Mouse (Mus musculus): Measurements from ENCODE around the gene Tulp2. TPM values are rescaled to one million over a fixed set of nuclear protein-coding genes. Genes with fewer than 3 reads are reported as not detected.
"Not testable (repeated sequence)": the region's sequence is repeated elsewhere in the genome, so short reads cannot be mapped to it uniquely, and the experiment has no call there.

The Tulp2 gene
- polyA plus RNA-seq, 1 experiment from 2014 or later: 0.87 TPM

GRCm38 (mm10) chr7:45509181-45509882, 27.7 kb downstream of the Tulp2 start:
- H3K4me1 ChIP-seq (replicated peaks): peaks cover 19% of the 10 kb centered on the region
- no peaks in the 10 kb centered on the region for H3K9me3 ChIP-seq (replicated peaks)
- 33% methylated on average over 19 of the region's 19 CpGs for WGBS
- peaks cover 36% of the 10 kb centered on the region for H3K36me3 ChIP-seq
- peak; percentile 12 for ATAC-seq (ENCODE audit: insufficient number of reproducible peaks, low FRiP score)
- peak overlapping the region; percentile 82 for H3K4me2 ChIP-seq
- H3K27ac ChIP-seq (ENCODE audit: poor library complexity, severe bottlenecking): peak overlapping the region; percentile 80; the same call in 1 of the 2 replicates
- peak overlapping the region; percentile 83 for H3K9ac ChIP-seq
- peak overlapping the region; percentile 74 for H3K4me3 ChIP-seq
- no peaks in the 10 kb centered on the region for H3K27me3 ChIP-seq (replicated peaks)

GRCm38 (mm10) chr7:45509912-45510787, 28.5 kb downstream of the Tulp2 start, which contains the start of gene Nucb1:
Nucb1 (minus strand) TSS chr7:45510406.
- Histone ChIP-seq H3K27ac (ENCODE audit: poor library complexity, severe bottlenecking) (peak within 1 kb of the TSS; percentile 80), H3K9me3 (replicated peaks) (no peaks in the 10 kb centered on the region), H3K4me3 (peak within 1 kb of the TSS; percentile 74), H3K36me3 (peaks cover 28% of the 10 kb centered on the region), H3K9ac (peak within 1 kb of the TSS; percentile 83), H3K27me3 (replicated peaks) (no peaks in the 10 kb centered on the region), H3K4me1 (replicated peaks) (peaks cover 20% of the 10 kb centered on the region), H3K4me2 (peak within 1 kb of the TSS; percentile 82)
- peak; percentile 91 for ATAC-seq (ENCODE audit: insufficient number of reproducible peaks, low FRiP score)
- under 1% methylated on average over 44 of the region's 44 CpGs for WGBS

GRCm38 (mm10) chr7:45514411-45514810, 32.7 kb downstream of the Tulp2 start:
- Histone ChIP-seq H3K9ac (no peak overlapping the region), H3K4me3 (no peak overlapping the region), H3K36me3 (no peaks in the 10 kb centered on the region), H3K4me2 (no peak overlapping the region), H3K4me1 (replicated peaks) (peaks cover 14% of the 10 kb centered on the region), H3K9me3 (replicated peaks) (no peaks in the 10 kb centered on the region), H3K27me3 (replicated peaks) (no peaks in the 10 kb centered on the region), H3K27ac (ENCODE audit: poor library complexity, severe bottlenecking) (no peak overlapping the region)
- WGBS: 83% methylated on average over 7 of the region's 7 CpGs
- no peak for ATAC-seq (ENCODE audit: insufficient number of reproducible peaks, low FRiP score)

GRCm38 (mm10) chr7:45515436-45515835, 33.8 kb downstream of the Tulp2 start:
- no peaks in the 10 kb centered on the region for H3K27me3 ChIP-seq (replicated peaks)
- no peaks in the 10 kb centered on the region for H3K9me3 ChIP-seq (replicated peaks)
- peak overlapping the region; percentile 8; the same call in 1 of the 2 replicates for H3K27ac ChIP-seq (ENCODE audit: poor library complexity, severe bottlenecking)
- H3K4me3 ChIP-seq: peak overlapping the region; percentile 7; the same call in 1 of the 2 replicates
- ATAC-seq (ENCODE audit: insufficient number of reproducible peaks, low FRiP score): peak; percentile 77
- H3K4me1 ChIP-seq (replicated peaks): peaks cover 12% of the 10 kb centered on the region
- H3K9ac ChIP-seq: no peak overlapping the region
- peak overlapping the region; percentile 50 for H3K4me2 ChIP-seq
- H3K36me3 ChIP-seq: no peaks in the 10 kb centered on the region
- 10% methylated on average over 16 of the region's 16 CpGs for WGBS

GRCm38 (mm10) chr7:45516846-45517245, 35.2 kb downstream of the Tulp2 start:
- H3K9ac ChIP-seq; H3K4me2 ChIP-seq; H3K36me3 ChIP-seq; H3K9me3 ChIP-seq (replicated peaks); H3K4me3 ChIP-seq; H3K27ac ChIP-seq (ENCODE audit: poor library complexity, severe bottlenecking); H3K27me3 ChIP-seq (replicated peaks); ATAC-seq (ENCODE audit: insufficient number of reproducible peaks, low FRiP score): not testable (repeated sequence)
- H3K4me1 ChIP-seq (replicated peaks): peaks cover 12% of the 10 kb centered on the region
- WGBS: 68% methylated on average over 5 of the region's 5 CpGs

GRCm38 (mm10) chr7:45518618-45519017, 36.9 kb downstream of the Tulp2 start:
- H3K4me3 ChIP-seq: no peak overlapping the region
- no peak for ATAC-seq (ENCODE audit: insufficient number of reproducible peaks, low FRiP score)
- H3K4me2 ChIP-seq: no peak overlapping the region
- H3K27me3 ChIP-seq (replicated peaks): no peaks in the 10 kb centered on the region
- no peak overlapping the region for H3K27ac ChIP-seq (ENCODE audit: poor library complexity, severe bottlenecking)
- H3K36me3 ChIP-seq: peaks cover 11% of the 10 kb centered on the region
- H3K4me1 ChIP-seq (replicated peaks): peaks cover 23% of the 10 kb centered on the region
- H3K9ac ChIP-seq: no peak overlapping the region
- 88% methylated on average over 16 of the region's 16 CpGs for whole genome bisulfite sequencing
- H3K9me3 ChIP-seq (replicated peaks): no peaks in the 10 kb centered on the region

DNA sequence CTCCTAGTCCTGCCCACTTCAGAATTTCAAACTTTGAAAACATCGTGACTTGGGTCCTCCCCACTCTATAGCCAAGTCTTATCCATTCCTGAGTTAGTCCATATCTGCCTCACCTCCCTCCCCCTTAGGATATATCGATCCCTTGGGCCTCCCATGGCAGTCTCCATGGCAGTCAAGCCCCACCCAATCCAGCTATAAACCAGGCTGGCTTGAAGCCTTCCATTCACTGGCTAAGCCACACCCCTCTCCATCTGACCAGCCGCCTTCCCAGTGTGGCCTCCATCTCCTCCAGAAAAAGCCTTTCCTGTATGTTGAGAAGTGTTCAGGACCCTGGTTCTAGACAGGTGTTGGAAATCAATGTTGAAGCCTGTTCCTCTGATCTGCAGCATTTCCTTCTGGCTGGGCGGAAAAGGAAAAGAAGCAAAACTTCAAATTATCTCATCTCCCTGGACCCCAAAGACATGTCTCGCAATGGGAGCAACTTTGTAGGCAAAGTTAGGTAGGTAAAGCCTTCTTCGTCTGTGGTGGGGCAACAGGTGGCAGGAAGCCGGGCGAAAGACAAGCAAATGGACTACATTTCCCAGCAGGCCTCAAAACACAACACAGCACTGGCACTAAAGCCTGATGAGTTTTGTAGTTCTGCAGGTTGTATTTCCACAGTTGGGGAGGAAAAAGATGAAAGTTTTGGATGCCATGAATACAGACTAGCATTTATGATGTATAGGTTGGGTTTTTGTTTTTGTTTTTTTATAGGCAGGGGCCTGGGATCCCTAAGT, 37.9 kb downstream of the Tulp2 start:
- Histone ChIP-seq H3K4me2 (no peak overlapping the region), H3K9ac (no peak overlapping the region), H3K9me3 (replicated peaks) (no peaks in the 10 kb centered on the region), H3K4me3 (no peak overlapping the region), H3K27me3 (replicated peaks) (no peaks in the 10 kb centered on the region), H3K36me3 (peaks cover 17% of the 10 kb centered on the region), H3K27ac (ENCODE audit: poor library complexity, severe bottlenecking) (no peak overlapping the region), H3K4me1 (replicated peaks) (peaks cover 30% of the 10 kb centered on the region)
- WGBS: 69% methylated on average over 8 of the region's 8 CpGs
- no peak for ATAC-seq (ENCODE audit: insufficient number of reproducible peaks, low FRiP score)

- Histone ChIP-seq H3K36me3 (peaks cover 17% of the 10 kb centered on the region), H3K4me2 (no peak overlapping the region), H3K27me3 (replicated peaks) (no peaks in the 10 kb centered on the region), H3K9ac (no peak overlapping the region), H3K4me1 (replicated peaks) (peaks cover 33% of the 10 kb centered on the region), H3K4me3 (no peak overlapping the region), H3K27ac (ENCODE audit: poor library complexity, severe bottlenecking) (no peak overlapping the region), H3K9me3 (replicated peaks) (no peaks in the 10 kb centered on the region)
- no peak for ATAC-seq (ENCODE audit: insufficient number of reproducible peaks, low FRiP score)
- WGBS: 90% methylated on average over 7 of the region's 7 CpGs
These were observed 38.9 kb downstream of the Tulp2 start for GRCm38 (mm10) chr7:45520605-45521004.

DNA sequence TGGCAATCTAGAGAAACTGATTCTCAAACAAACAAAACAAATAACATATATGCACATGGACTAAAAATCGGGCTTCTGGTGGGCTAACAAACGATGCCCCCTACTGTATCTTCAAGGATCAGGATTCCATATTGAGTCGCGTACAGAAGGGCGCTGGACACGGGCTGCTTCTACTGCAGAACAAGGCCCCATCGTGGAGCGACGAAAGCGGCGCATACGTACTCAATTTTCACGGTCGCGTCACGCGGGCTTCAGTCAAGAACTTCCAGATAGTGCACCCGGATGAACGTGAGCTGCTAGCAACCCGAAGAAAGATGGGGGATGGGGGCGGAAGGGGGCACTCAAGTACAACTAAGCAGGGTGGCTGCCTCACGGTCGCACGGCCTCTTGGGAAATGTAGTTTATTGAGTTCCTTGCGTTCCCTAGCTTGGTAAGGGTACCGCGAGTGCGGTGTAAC, 40.1 kb downstream of the Tulp2 start:
- WGBS: under 1% methylated on average over 28 of the region's 28 CpGs
- H3K9me3 ChIP-seq (replicated peaks): no peaks in the 10 kb centered on the region
- H3K27ac ChIP-seq (ENCODE audit: poor library complexity, severe bottlenecking): peak overlapping the region; percentile 83
- H3K4me3 ChIP-seq: peak overlapping the region; percentile 61
- peaks cover 17% of the 10 kb centered on the region for H3K36me3 ChIP-seq
- H3K9ac ChIP-seq: peak overlapping the region; percentile 71
- H3K4me1 ChIP-seq (replicated peaks): peaks cover 27% of the 10 kb centered on the region
- no peaks in the 10 kb centered on the region for H3K27me3 ChIP-seq (replicated peaks)
- ATAC-seq (ENCODE audit: insufficient number of reproducible peaks, low FRiP score): peak; percentile 37
- H3K4me2 ChIP-seq: peak overlapping the region; percentile 77

DNA sequence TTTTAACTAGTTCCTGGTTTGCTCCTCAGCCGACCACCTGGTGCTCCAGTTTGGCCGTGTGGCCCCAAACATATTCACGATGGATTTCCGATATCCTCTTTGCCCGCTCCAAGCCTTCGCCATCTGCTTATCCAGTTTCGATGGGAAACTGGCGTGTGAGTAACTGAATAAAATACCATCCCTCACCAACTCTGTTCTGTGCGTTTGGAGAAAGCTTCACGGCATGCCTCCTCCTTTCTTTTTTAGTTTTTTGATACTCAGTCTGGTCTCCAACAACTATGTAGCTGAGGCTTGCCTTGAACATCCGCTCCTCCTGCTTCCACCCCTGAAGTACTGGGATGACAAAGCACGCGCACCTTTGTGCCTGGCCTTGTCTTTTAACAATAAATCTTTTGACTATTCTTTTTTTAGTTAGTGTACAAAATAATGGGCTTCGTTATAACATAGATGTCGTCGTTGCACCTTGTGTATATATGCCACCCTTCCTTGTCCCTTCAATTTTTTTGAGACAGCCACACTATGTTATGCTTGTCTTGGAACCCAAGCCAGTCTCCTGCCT, 40.6 kb downstream of the Tulp2 start:
- H3K9ac ChIP-seq: 0 out of 2 replicates have a peak overlapping the region, but pooled peaks have one; percentile 71
- H3K36me3 ChIP-seq: peaks cover 17% of the 10 kb centered on the region
- no peaks in the 10 kb centered on the region for H3K27me3 ChIP-seq (replicated peaks)
- peaks cover 27% of the 10 kb centered on the region for H3K4me1 ChIP-seq (replicated peaks)
- ATAC-seq (ENCODE audit: insufficient number of reproducible peaks, low FRiP score): no peak
- 53% methylated on average over 16 of the region's 16 CpGs for WGBS
- peak overlapping the region; percentile 61 for H3K4me3 ChIP-seq
- peak overlapping the region; percentile 83; the same call in 1 of the 2 replicates for H3K27ac ChIP-seq (ENCODE audit: poor library complexity, severe bottlenecking)
- H3K4me2 ChIP-seq: peak overlapping the region; percentile 77
- no peaks in the 10 kb centered on the region for H3K9me3 ChIP-seq (replicated peaks)

Data from heart, embryonic 12.5 days (tissue).